Mouse (Mus musculus) cerebral cortex, adult 2 months (tissue): ENCODE data around the gene Vmn1r11.

ENCODE experiments used
- WGBS: fragments of 180-500 bp; shearing (Covaris S2); methylation state at CpG from one replicate; pipeline ENCODE4 v1.1.7; 2018; 5-methylcytosine and 5-hydroxymethylcytosine counted together

Gene Vmn1r11

GRCm38 (mm10) chr6:57133155-57133554 lies at the start of gene Vmn1r11:
Vmn1r11 (plus strand) TSS chr6:57133455.
- 79% methylated on average over 1 of the region's 1 CpGs for WGBS

- WGBS = 81% methylated on average over 1 of the region's 1 CpGs
Measured at GRCm38 (mm10) chr6:57106358-57106757, 26.9 kb upstream of the Vmn1r11 start.

- 67% methylated on average over 3 of the region's 3 CpGs for WGBS
Measured at GRCm38 (mm10) chr6:57109154-57109553, 24.1 kb upstream of the Vmn1r11 start, which contains the start of gene Vmn1r10. Vmn1r10 (plus strand) TSS chr6:57109454.

GRCm38 (mm10) chr6:57156619-57157018 lies 23.4 kb downstream of the Vmn1r11 start, which contains the start of gene Vmn1r12:
Vmn1r12 (plus strand) TSS chr6:57156919.
- 76% methylated on average over 2 of the region's 2 CpGs for WGBS
